Mouse (Mus musculus): ENCODE measurements at regions not wholly inside any gene's neighbourhood (a gene's known extent, or its start where the extent isn't known, plus 50 kb on each side); places are given as distances from the start of the nearest gene placed in this dataset.

DNA sequence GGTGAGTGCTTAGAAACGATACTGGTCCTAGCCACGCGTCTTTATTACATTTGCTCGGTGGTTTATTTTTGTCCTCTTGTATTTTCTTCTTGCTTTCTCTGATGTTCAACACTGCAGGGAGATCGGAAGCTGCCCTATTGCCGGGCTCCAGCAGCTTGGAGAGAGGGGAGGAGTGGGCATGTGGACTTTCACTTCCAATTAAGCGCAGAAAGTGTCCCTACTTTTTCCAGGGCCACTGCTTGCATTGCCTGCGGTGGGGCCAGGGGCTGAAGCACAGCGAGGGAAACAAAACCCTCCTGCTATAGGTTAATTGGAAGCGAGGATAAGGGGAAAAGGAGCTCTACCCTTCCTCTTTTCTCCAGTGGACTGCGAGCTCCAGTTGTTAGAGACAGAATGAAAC lies 114.4 kb upstream of the Cdh6 start:
- peak; percentile 25 for DNase-seq

DNA sequence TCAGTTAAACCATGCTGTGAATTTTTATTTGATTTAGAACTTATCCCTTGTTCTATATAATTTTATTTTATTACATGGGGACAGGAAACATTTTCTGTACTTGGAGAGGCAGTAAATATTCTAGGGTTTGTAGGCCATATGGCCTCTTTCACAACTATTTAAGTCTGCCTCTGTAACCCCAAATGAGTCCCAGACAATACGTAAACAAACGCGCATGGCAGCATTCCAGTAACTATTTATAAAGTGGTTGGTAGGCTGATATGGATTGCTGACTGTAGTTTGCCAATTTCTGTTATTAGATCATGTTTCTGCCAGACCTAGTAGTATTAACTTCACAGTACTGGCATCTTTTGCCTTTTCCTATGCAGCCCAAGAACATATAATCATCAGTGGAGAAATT lies 111.9 kb upstream of the Cdh6 start:
- DNase-seq = no peak

DNA sequence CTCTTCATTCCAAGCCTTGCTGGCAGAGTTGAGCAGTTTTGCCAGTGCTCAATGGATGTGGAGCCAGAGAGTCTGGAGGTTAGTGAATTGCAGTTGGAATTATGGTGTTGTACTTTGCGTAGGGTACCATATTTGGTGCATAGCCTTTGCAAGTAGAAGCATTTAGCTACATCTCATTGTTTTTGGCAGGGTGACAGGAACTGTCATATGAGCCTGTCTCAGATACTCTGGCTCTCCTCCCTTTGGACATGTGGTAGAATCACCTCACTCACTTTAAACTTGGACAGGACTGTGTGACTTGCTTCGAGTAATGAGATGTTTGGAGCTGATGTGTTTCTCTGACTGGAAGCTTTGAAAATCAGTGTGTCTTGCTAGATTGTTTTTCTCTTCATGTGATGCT lies 110.7 kb upstream of the Cdh6 start:
- no peak for DNase-seq

DNA sequence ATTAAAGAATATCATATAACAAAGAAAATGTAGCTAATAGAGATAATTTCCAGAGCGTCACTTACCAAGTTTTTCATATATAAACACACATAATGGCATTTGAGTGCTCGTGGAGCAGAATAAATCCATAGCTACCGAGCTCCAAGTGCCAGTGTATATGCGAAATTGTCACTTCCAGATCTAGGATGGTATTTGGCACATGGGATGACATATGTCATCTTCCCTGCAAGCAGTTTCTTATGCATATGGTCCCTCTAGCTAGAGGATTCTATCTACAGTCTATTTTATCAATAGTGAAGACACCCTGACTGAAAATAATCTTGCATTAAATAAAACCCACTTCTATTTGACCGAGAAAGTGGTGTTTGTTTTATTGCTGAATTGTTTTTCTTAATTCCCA lies 109.6 kb upstream of the Cdh6 start:
- no peak for DNase-seq

DNA sequence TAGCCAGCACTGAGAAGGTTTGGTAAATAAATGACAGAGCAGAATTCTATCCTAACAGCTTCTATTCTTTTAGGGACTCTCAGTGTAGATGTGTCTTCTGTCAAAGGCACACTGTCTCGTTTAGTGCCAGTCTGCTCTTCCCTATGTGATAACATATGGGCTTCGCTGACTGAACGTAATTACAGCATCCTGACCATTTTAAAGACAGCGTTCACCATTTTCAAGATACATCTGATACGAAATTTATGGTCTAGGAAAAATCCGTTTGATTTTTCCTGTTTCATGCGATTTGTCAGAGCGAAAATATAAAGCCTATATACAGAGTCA lies 103.4 kb upstream of the Cdh6 start:
- no peak for DNase-seq

DNA sequence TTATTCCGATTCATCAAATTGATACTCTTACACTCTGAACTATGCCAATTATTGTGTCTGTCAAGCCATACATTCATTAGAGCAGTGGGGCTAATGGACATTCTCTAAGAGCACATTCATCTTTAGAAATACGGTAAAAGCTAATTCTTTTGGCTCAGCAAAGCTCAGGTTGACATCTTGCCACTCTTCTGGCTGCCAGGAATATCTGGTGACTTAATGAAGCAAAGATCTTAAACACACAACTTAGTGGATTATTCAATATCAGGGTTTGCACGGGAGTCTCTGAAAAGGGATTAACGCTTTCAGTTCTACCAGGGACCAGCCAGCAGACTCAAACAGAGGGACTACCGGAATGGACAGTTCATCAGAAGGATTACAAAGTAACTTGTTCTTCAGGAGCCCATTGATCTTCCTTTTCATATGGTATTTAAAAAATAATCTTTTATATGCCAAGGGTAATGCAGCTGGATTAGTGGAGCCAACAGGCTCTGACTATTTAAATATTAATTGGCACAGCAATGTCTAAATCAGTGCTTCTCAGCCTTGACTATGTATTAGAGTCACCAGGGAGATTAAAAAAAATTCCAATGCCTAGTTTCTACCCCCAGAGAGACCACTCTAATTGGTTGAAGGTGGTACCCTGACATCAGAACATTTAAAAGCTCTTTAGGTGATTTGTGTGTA lies 102.9 kb upstream of the Cdh6 start:
- DNase-seq = no peak

DNA sequence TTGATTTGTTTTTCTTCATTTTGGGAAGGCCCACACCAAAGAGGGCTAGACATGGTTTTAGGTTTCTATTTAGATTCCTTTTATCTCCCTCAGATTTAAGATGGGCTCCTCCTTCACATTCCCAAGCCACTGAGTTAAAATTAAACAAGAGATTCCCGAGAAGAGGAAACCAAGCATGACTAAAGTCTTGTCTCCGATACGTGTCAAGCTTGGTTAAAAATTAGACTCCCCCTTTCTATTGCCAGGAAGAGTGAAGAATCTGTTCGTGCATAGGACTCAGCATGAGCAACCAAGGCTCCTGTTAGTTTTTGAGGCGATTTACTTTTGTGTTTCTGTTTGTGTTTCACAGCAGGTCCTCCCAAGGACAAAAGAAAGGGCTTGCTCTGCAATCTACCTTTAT lies 101.9 kb upstream of the Cdh6 start:
- no peak for DNase-seq

DNA sequence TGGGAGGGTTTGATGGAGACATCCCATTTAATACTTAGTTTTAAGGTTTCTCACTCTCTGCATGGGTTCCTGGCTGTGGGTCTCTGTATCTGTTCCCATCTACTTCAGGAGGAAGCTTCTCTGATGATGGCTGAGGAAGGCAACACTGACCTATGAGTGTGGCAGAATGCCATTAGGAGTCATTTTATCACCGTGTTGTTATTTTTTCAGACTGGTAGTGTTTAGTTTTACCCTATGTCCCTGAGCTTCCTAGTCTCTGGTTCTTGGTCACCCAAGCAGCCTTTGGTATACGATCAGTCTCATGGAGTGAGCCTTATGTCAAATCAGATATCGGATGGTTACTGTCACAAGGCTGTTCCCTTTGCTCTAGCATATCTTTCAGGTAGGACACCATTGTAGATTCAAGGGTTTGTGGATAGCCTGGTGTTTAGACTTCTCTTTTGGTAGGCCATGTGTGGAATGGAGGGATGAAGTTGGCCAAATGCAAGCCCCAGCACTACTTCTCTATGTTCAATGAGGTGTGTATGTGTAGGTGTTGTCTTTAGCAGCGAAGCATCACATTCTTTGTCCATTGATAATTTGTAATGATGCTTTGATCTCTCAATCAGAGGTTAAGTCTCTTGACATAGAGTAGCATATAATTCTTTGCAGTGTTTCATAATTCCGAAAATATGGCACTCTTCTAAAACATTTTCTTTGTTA lies 101.0 kb upstream of the Cdh6 start:
- DNase-seq = no peak

DNA sequence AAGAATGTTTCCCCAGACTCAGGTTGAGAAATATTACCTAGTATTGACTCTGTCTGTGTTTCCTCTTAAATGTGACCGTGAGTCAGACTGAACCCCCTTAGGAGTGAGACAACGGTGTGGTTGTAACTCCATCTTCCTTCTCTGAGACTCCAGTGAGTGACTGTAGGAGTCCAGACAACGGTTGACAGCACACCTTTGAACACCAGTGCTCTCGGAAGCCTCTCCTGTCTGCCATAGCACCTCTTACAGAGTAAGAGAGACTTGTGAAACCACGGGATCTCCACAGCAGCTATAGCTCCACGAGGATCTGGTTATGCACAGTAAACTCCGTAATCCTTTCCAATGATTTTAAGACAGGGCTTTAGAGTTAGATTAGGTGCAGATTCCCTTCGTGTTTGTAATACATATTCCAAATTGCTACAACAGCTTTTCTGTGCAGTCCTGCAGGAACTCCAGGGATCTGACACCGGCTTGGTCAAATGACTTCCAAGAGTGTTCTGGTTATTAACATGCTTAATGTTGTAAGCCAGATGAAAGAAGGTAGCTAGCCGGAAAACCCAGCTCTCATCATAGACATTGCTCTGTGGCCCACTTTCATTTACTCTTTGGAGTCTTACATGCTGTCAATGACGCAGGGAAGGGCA lies 72.7 kb upstream of the Cdh6 start:
- DNase-seq = no peak

DNA sequence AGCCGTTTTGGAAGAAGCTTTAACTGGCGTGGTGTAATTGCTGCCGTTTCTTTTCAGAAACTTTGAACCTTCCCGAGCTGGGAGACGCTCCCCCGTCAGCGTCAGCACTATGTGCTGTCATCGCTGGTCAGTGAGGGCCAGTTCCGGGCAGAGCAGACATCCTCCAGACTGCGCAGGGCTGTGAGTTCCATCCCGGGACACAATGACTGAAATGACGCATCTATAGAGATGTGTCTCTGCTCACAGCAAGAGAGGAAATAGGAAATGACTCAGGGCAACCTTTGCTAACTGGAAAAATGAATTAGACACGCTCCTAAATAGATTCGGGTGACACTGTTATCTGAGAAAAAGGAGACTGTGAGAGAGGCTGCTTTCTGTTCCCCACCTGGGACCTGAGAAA lies 70.8 kb upstream of the Cdh6 start:
- DNase-seq = no peak

DNA sequence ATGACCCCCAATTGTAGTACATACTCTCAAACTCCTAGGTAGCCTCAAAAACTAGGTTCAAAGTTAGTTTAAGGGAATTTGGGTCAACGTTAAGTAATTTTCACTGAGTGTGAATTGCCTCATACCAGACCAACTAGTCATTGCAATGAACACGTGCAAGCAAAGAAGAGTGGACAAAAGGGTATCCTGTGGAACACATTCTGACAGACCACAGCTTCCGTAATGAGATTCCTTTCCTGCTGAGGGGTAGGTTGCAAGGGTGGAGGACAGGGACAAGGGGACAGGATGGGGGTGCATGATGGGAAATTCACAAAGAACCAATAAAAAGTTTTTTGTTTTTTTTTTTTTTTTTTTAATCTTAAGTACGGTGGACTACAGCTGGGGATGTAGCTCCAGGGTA lies 70.1 kb upstream of the Cdh6 start:
- DNase-seq = no peak

DNA sequence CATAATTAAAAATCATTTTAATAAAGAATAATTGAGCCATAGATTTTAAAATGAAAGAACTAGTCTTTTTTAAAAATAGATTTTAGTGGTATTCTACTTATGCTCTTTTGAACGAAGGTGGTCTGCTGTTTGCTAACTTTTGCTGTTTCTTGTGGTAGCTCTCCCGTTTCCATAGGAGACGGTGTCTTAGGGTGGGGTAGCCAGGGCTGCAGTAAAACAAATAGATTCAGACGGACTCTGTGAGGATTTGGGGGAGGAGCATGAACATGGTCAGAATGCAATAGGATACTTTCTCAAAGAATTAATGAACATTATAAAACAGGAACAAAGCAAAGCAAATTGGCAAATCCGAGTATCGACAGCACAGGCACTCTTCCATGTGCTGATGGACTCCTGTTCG lies 67.5 kb upstream of the Cdh6 start:
- no peak for DNase-seq

DNA sequence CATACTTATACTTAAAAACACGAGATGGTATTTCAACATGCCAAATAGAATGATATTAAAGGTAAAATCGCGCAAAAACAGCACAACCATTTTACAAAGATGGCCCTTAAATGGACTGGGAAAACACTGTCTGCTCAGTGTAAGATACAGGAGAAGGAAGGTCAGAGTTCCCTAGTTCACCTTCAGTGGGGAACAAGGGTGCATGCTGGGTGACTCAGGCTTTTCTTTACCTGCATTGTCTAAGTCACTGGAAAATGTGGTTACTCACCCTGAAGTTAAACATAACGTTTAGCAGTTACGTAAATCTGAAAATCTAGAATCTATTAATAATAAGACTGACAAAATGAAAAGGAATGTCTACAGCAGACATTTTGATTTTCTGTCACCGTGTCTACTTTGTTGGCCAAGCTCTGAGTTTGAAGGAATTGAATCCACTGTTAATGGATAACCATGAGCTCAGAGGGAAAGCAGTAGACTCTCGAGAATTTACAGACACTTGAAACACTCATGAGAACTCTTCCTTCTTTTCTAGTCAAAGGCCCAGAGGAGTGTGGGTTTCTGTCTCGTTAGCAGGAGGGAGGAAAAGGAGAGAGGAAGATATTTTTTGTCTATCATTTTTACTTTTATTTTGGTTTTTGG lies 63.5 kb upstream of the Cdh6 start:
- no peak for DNase-seq

DNA sequence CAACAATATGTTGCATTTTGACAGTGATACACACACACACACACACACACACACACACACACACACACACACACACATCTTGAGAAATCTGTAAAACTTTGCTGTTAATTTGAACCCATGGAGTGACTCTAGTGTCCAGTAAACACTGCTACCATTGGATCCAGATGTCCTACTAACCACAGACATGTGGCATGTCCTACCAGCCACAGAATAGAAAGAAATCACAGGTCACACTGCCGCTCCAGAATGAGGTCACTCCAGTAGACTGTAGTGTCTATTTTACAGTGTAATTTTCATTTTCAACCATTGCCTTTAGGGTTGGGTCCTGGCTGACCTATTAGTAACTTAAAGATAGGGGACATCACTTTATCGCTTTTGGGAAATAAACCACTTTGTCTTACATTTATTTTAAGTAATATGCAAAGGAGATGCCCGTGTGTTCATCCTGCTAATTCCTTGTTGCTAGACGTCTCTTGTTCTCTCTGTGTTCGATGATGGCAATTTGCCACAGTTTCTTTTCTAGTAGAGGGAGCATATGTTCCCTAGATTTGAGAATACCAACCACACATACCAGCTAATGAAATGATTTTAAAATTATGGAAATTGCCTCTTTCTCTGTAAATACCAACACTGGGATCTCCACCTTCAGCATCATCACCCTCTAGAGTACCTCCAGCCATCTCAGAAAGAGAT lies 59.2 kb upstream of the Cdh6 start:
- no peak for DNase-seq

DNA sequence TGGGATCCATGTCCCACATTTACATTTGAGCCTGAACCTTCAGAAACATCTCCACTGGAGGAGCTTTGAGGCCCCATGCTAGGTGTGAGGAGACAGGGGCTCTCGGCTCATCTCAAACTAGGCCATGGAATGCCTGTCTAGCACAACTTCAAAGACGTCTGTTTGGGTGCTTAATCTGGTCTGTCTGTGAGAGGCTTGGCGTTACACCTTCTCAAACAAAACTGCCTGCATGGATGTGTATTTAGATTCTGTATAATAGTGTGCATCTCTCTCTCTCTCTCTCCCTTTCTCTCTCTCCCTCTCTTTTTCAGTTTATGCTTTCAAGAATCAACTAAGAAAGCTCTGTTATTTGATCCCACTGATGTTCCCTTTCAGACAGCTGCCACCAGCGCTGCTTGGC lies 58.1 kb upstream of the Cdh6 start:
- DNase-seq = no peak

DNA sequence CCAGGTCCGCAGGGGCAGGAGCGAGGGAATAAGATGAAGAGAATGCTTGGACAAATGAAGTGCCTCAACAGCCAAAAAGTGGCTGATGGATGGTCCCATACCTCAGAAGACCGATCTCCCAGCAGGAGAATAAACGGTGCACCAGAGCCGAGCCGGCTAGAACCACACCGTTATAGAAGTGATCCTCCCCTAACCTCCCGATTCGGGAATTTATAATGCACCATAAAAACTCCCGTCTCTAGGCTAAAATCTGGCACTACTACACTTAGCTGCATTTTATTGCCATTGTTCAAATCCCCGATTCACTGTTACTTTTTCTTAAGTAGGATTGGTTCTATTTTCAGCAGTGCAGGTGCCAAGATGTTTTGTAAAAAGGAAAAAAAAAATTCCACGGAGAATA lies 54.6 kb upstream of the Cdh6 start:
- DNase-seq = no peak
